Mouse (Mus musculus): ENCODE measurements around the gene Atp8b4. TPM values are rescaled to one million over a fixed set of nuclear protein-coding genes. Genes with fewer than 3 reads are reported as not detected.

Atp8b4 gene
- polyA plus RNA-seq, 1 experiment from 2014 or later = 0.03 TPM

DNA sequence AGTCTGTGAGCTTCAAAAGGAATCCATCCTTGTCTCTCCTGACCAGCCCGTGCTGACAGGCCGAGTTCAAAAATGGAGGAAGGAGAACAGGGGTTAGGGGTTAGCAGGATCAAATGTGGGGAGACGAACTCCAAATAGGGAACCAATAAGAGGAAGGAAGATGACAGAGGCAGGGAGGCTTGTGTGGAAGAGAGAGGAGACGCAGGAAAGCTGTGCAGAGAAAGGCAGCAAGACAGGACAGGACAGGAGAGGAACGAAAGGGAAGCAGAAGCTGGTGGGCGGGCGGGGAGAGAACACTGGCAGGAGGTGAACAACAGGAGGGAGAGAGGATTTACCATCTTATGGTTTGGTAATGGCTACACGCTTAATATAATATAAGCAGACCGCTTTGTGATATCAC lies 3.6 kb downstream of the Atp8b4 start:
- ChIA-PET CTCF (no interaction called here), POLR2A (interaction anchor here (0.7 kb wide), 1 partner anchor 31 kb away, joined by 3 read pairs; no protein-coding TSS in a partner anchor)
- H3K27me3 ChIP-seq = peaks cover 23% of the 10 kb centered on the region
- TF ChIP-seq CTCF (IDR thresholded peaks at IDR 0.05) = no peak
- ATAC-seq (no peak), DNase-seq (ENCODE audit: low read depth, low spot score) (no peak)
- in situ Hi-C loops (cut with MboI; ENCODE audit: low pct_unique_long_range_greater_than_20kb) = no loop called here

DNA sequence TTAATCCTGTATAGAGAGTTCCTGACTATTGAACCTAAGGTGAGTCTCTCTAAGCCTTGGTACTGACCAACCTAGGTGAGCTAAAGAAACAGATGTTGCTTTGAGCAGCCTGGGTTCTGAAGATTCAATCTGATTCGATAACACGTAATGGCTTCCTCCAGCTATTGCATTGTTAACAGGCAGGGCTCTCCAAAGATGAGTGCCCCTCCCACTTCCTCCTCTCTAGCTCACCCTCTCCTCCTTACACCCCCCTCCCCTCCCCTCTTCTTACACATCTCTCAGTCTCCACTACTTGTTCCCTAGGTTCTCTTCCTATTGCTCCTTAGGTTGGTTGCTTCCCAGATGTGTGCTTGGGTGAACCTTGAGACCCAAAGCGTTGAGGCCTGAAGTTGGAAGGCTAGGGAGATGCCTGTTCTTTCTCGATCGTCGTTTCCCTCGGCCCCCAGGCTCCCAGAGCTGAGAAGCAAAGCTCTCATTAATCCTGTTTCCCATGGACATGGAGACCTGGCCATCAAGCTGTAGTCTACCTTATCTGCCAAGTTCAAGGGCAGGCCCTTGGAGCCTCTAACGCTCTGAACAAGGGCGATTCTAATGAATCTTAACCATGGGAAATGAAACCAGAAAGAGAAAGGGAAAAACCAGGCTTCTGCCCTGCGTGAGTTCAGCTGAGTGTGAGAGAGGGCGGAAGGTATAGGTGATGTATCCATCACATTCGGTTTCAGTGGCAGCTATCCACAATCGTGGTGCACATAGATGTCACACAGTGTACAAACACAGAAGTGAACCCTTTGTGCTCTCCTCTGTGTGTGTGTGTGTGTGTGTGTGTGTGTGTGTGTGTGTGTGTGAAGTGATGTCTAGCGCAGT lies 4.4 kb downstream of the Atp8b4 start:
- DNase-seq (ENCODE audit: low read depth, low spot score) (no peak), ATAC-seq (no peak)
- no peak for TF ChIP-seq CTCF (IDR thresholded peaks at IDR 0.05)
- POLR2A ChIA-PET = interaction anchor here (0.7 kb wide), 2 partner anchors 30 to 299 kb away, joined by 3 read pairs; no protein-coding TSS in a partner anchor
- in situ Hi-C loops (cut with MboI; ENCODE audit: low pct_unique_long_range_greater_than_20kb) = no loop called here
- peaks cover 24% of the 10 kb centered on the region for H3K27me3 ChIP-seq
- CTCF ChIA-PET = no interaction called here

DNA sequence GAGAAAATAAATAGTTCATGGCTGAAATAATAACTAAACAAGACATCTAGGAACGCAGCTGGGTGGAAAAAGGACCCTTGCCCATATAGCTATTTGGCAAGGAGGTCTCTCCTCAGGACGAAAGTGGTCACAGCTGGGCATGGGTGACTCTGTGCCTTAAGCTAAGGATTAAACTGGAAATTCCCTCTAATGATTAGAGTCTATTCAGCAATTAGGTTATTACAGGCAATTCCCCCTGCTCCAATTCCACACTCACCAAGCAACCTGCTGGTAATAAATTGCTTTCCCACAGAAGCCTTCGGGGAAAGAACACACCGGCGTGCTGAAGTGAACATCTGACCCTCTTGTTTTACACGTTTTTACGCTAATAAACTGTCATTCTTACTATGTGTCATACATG lies 5.2 kb downstream of the Atp8b4 start:
- no peak for DNase-seq (ENCODE audit: low read depth, low spot score)
- ChIA-PET POLR2A (no interaction called here), CTCF (no interaction called here)
- peaks cover 24% of the 10 kb centered on the region for H3K27me3 ChIP-seq
- no peak for ATAC-seq
- TF ChIP-seq CTCF (IDR thresholded peaks at IDR 0.05) = no peak
- in situ Hi-C loops (cut with MboI; ENCODE audit: low pct_unique_long_range_greater_than_20kb) = no loop called here

DNA sequence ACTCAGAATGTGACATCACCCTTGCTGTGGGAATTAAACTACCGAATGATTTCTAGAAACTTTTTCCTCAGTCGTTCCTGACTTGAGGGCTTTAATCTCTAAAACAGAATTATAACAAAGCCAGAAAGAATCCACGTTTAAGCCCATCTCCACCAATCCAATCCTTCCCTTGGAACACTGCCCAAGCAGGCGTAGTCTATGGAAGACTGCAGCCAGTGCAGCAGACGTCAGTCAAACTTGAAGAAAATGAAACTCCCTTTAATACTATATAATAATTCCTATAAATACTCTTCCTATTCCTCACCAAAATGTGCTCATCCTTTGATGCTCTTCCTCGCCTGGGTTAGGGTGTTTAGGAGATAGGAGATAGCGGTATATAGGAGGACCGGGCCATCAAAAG lies 7.2 kb downstream of the Atp8b4 start:
- ATAC-seq (no peak), DNase-seq (ENCODE audit: low read depth, low spot score) (no peak)
- no peak for TF ChIP-seq CTCF (IDR thresholded peaks at IDR 0.05)
- H3K27me3 ChIP-seq = peaks cover 26% of the 10 kb centered on the region
- POLR2A ChIA-PET = no interaction called here
- CTCF ChIA-PET = no interaction called here
- in situ Hi-C loops (cut with MboI; ENCODE audit: low pct_unique_long_range_greater_than_20kb) = no loop called here

DNA sequence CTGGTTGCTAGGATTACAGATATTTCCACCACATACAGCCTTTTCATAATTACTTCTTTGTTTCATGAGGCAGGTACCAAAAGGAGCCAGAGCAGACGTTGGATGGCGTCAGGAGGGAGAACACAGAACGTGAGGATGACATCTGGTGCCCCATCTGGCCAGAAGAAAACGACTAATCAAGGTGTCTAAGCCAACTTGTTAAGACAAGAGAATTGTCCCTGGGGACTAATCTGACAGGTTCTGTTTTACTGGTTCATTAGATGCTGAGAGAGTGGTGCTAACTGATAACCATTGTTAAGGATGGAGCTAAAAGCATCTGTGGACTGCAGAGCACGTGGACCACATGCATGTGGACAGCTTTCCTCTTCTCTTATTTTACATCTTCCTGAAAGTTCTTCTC lies 7.8 kb downstream of the Atp8b4 start:
- TF ChIP-seq CTCF (IDR thresholded peaks at IDR 0.05) = no peak
- H3K27me3 ChIP-seq = peaks cover 32% of the 10 kb centered on the region
- ATAC-seq (no peak), DNase-seq (ENCODE audit: low read depth, low spot score) (no peak)
- ChIA-PET CTCF (no interaction called here), POLR2A (no interaction called here)
- in situ Hi-C loops (cut with MboI; ENCODE audit: low pct_unique_long_range_greater_than_20kb) = no loop called here

DNA sequence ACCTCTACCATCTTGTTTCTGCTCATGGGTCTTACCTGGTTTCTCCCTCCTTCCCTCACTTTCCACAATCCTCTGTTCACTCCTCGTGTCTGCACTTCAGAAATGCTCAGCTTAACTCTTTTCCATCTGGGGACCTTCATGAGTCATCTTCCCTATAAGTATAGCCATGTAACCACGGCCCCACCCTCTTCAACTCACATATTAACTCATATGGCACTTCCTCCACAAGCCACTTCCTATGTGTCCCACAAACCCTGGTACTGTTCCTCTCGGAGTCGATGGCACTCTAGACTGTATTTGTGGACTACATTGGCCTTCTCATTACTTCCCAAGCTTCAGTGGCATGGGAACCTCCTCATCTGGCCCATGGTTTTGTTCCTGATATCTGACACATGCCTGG lies 9.0 kb downstream of the Atp8b4 start:
- DNase-seq (ENCODE audit: low read depth, low spot score) = no peak
- POLR2A ChIA-PET = no interaction called here

DNA sequence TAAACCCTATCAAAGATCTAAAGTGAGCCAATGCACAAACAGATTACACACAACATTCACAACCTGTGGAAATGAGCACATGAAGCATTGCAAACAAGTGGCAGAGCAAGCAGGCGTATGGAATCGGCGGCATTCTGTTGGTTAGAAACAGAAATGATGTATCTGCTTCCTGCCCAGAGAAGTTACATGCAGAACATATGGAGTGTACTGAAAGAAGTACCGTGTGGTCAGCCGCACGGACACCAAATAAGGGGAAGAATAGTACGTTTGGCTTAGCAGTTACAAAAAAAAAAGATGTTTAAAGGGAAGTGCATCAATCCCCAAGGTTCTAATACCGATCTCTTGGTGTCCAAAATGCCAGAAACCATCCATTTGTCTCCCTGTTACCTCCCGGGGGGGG lies 9.9 kb downstream of the Atp8b4 start:
- ATAC-seq = no peak

More for the DNA sequence above, 9.0 kb downstream of the Atp8b4 start:
- peaks cover 35% of the 10 kb centered on the region for H3K27me3 ChIP-seq
- CTCF ChIA-PET = no interaction called here
- no peak for TF ChIP-seq CTCF (IDR thresholded peaks at IDR 0.05)
- ATAC-seq = no peak
- in situ Hi-C loops (cut with MboI; ENCODE audit: low pct_unique_long_range_greater_than_20kb) = no loop called here

DNA sequence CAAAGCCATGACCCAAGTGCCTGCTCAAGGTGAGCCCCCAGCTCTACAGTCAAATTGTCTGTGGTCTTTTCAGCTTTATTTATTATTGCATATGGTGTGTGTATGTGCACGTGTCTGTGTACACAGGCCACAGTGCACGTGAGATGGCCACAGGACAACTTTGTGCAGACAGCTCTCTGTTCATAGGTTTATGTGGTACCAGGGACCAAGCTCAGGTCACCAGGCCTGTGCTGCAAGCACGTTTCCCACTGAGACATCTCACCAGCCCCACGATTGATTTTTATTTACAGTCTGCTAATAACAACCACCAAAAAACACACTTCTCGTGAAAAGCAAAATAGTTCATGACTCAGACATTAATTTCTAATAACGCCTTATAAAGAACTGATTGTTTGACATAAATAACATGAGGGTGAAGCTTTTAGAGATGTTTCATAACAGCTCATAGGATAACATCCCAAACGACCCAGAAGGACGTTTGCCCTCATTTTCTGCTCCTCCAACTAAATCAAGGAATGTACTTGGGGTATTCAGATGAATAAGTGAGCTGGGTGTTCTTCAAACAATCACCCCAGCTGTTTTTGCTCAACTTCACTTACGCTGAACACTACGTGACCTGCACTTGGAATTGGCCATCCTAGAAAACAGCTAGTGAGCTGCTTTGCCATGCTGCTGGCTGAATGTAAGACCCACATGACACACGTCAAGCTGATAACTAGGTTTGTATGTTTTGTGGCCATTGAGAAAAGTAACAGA lies 15.0 kb downstream of the Atp8b4 start:
- ATAC-seq (no peak), DNase-seq (ENCODE audit: low read depth, low spot score) (no peak)
- TF ChIP-seq CTCF (IDR thresholded peaks at IDR 0.05) = no peak
- peaks cover 34% of the 10 kb centered on the region for H3K27me3 ChIP-seq
- in situ Hi-C loops (cut with MboI; ENCODE audit: low pct_unique_long_range_greater_than_20kb) = no loop called here
- POLR2A ChIA-PET = interaction anchor here (0.6 kb wide), 1 partner anchor 186 kb away, joined by 6 read pairs; no protein-coding TSS in a partner anchor
- CTCF ChIA-PET = interaction anchor here (0.6 kb wide), 1 partner anchor 708 kb away, joined by 3 read pairs; no protein-coding TSS in a partner anchor

More for the DNA sequence above, 9.9 kb downstream of the Atp8b4 start:
- POLR2A ChIA-PET = no interaction called here
- CTCF ChIA-PET = no interaction called here
- in situ Hi-C loops (cut with MboI; ENCODE audit: low pct_unique_long_range_greater_than_20kb) = no loop called here
- DNase-seq (ENCODE audit: low read depth, low spot score) = no peak
- H3K27me3 ChIP-seq = peaks cover 35% of the 10 kb centered on the region
- no peak for TF ChIP-seq CTCF (IDR thresholded peaks at IDR 0.05)

DNA sequence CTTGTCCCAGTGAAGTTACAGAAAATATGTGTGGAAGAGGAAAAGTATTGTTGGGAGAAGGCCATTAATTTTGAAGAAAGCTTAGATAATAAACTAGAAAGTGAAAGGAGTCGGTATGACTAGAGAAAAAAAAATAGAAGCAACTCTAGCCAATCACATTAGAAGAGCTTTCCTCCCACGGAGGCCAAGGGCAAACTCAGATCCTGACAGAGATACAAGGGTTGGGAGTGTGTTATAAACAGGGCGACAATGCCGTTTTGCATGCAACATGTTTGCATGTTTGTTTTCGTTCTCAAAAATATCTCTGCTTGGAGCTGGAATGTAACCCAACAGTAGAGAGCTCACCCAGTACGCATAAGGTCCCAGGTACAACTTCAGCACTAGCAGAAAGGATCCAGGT lies 17.1 kb downstream of the Atp8b4 start:
- H3K27me3 ChIP-seq = peaks cover 21% of the 10 kb centered on the region
- ATAC-seq (no peak), DNase-seq (ENCODE audit: low read depth, low spot score) (no peak)
- TF ChIP-seq CTCF (IDR thresholded peaks at IDR 0.05) = no peak
- CTCF ChIA-PET = no interaction called here
- in situ Hi-C loops (cut with MboI; ENCODE audit: low pct_unique_long_range_greater_than_20kb) = no loop called here
- POLR2A ChIA-PET = no interaction called here

DNA sequence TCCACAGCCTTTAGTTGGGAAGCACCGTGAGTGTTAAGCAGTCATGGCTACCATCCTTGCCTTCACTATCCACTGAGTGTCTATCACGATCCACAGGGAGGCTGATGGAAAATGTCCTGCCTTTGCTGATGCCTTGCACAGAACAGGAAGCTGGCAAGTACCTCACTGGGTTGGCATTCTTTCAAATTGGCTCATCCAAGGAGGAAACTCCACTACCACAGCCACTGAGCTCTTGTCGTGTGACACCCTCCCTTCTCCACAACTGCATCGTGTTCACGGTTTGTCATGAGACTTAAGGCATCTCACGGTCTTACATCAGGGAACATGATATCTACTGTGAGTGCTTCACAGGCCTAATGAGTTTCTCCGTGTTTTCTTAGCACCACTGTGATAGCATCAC lies 22.9 kb downstream of the Atp8b4 start:
- in situ Hi-C loops (cut with MboI; ENCODE audit: low pct_unique_long_range_greater_than_20kb) = no loop called here
- CTCF ChIA-PET = no interaction called here
- POLR2A ChIA-PET = no interaction called here
- peaks cover 23% of the 10 kb centered on the region for H3K27me3 ChIP-seq
- TF ChIP-seq CTCF (IDR thresholded peaks at IDR 0.05) = no peak
- DNase-seq (ENCODE audit: low read depth, low spot score) = no peak
- no peak for ATAC-seq

All from Patski (cell line).